Mouse (Mus musculus): ENCODE results near the gene Olfr275.

GRCm38 (mm10) chr4:52849039-52849635, 34.7 kb downstream of the Olfr275 start:
- TF ChIP-seq POLR2A (IDR thresholded peaks at IDR 0.05; ENCODE audit: borderline replicate concordance, control insufficient read depth, low read depth, low read length) (no peak), CTCF (IDR thresholded peaks at IDR 0.05; ENCODE audit: control insufficient read depth, insufficient read depth, low read length) (no peak)
